Mouse (Mus musculus): Measurements from ENCODE around the gene Trpc4. TPM values are rescaled to one million over a fixed set of nuclear protein-coding genes. Genes with fewer than 3 reads are reported as not detected.
A peak's percentile ranks its signal among the peaks of the same experiment; 100 is the strongest.

Gene Trpc4
- polyA plus RNA-seq, 1 experiment from 2014 or later = 2.4 TPM

GRCm38 (mm10) chr3:54289731-54290130, 133.9 kb downstream of the Trpc4 start:
- H3K27me3 ChIP-seq = no peaks in the 10 kb centered on the region
- 62% methylated on average over 3 of the region's 3 CpGs for whole genome bisulfite sequencing

GRCm38 (mm10) chr3:54310604-54311003, 154.8 kb downstream of the Trpc4 start:
- H3K36me3 ChIP-seq = no peaks in the 10 kb centered on the region
- no peaks in the 10 kb centered on the region for H3K27me3 ChIP-seq
- WGBS = 43% methylated on average over 5 of the region's 5 CpGs
- no peaks in the 10 kb centered on the region for H3K4me1 ChIP-seq
- no peak overlapping the region for H3K4me3 ChIP-seq
- H3K4me2 ChIP-seq (replicated peaks) = no peak overlapping the region
- no peak overlapping the region for H3K27ac ChIP-seq (replicated peaks)
- ATAC-seq (ENCODE audit: low FRiP score, low read depth) = no peak
- no peaks in the 10 kb centered on the region for H3K9me3 ChIP-seq
- H3K9ac ChIP-seq (replicated peaks) = no peak overlapping the region

More at GRCm38 (mm10) chr3:54289731-54290130, 133.9 kb downstream of the Trpc4 start:
- ATAC-seq (ENCODE audit: low FRiP score, low read depth) = no peak
- H3K9ac ChIP-seq (replicated peaks) = no peak overlapping the region
- H3K4me1 ChIP-seq = no peaks in the 10 kb centered on the region
- H3K36me3 ChIP-seq = no peaks in the 10 kb centered on the region
- no peak overlapping the region for H3K4me3 ChIP-seq
- H3K27ac ChIP-seq (replicated peaks) = no peak overlapping the region
- no peaks in the 10 kb centered on the region for H3K9me3 ChIP-seq
- no peak overlapping the region for H3K4me2 ChIP-seq (replicated peaks)

DNA sequence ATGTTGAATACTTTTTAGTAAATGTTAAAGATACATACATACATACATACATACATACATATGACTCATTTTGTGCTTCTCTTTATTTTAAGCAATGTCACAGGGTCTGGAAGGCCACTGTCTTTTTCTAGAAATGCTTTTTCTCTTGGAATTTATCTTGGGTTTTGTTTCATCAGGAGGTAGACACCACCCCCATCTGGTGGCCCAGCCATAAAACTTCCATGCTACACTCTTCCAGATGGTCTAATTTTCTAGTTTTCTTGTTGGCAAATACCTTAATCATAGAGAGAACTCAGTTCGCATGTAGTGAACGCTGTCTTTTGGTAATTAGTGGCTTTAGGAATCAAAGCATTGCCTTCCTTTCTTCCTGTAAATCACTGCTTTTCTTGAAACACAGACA, 158.2 kb downstream of the Trpc4 start:
- H3K4me2 ChIP-seq (replicated peaks) = no peak overlapping the region
- H3K9ac ChIP-seq (replicated peaks) = no peak overlapping the region
- no peaks in the 10 kb centered on the region for H3K36me3 ChIP-seq
- no peaks in the 10 kb centered on the region for H3K27me3 ChIP-seq
- no peak overlapping the region for H3K27ac ChIP-seq (replicated peaks)
- ATAC-seq (ENCODE audit: low FRiP score, low read depth) = no peak
- H3K4me3 ChIP-seq = no peak overlapping the region
- H3K9me3 ChIP-seq = no peaks in the 10 kb centered on the region
- WGBS = 88% methylated on average over 2 of the region's 2 CpGs
- no peaks in the 10 kb centered on the region for H3K4me1 ChIP-seq

GRCm38 (mm10) chr3:54352891-54353652, 197.2 kb downstream of the Trpc4 start:
- H3K4me1 ChIP-seq = no peaks in the 10 kb centered on the region
- no peak overlapping the region for H3K4me3 ChIP-seq
- ATAC-seq (ENCODE audit: low FRiP score, low read depth) = 0 out of 2 replicates have a peak, but pooled peaks have one; percentile 49
- WGBS = 31% methylated on average over 9 of the region's 9 CpGs
- no peak overlapping the region for H3K27ac ChIP-seq (replicated peaks)
- H3K27me3 ChIP-seq = no peaks in the 10 kb centered on the region
- no peaks in the 10 kb centered on the region for H3K9me3 ChIP-seq
- no peak overlapping the region for H3K4me2 ChIP-seq (replicated peaks)
- H3K9ac ChIP-seq (replicated peaks) = no peak overlapping the region
- no peaks in the 10 kb centered on the region for H3K36me3 ChIP-seq

DNA sequence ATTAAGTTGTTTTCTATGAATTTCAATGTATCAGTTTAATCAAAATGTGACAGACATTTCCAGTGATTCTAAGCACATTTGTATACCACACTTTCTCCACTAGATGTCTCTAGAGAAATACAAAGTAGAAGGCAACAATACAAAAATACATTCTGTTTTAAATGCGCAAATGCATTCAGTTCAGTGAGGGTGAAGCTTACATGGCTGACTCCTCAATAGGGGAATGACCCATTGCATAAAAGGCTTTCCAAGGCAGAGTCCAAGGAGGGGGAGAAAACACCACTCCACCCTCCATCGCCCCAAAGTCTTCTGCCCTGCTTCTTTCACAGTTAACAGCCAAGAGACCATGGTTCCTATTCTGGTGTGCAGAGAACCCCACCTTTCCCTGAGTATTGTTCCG, 201.7 kb downstream of the Trpc4 start:
- Histone ChIP-seq H3K4me1 (no peaks in the 10 kb centered on the region), H3K4me2 (replicated peaks) (no peak overlapping the region), H3K36me3 (no peaks in the 10 kb centered on the region), H3K9ac (replicated peaks) (no peak overlapping the region), H3K4me3 (no peak overlapping the region), H3K9me3 (no peaks in the 10 kb centered on the region), H3K27me3 (no peaks in the 10 kb centered on the region), H3K27ac (replicated peaks) (no peak overlapping the region)
- 65% methylated on average over 3 of the region's 3 CpGs for WGBS
- no peak for ATAC-seq (ENCODE audit: low FRiP score, low read depth)

DNA sequence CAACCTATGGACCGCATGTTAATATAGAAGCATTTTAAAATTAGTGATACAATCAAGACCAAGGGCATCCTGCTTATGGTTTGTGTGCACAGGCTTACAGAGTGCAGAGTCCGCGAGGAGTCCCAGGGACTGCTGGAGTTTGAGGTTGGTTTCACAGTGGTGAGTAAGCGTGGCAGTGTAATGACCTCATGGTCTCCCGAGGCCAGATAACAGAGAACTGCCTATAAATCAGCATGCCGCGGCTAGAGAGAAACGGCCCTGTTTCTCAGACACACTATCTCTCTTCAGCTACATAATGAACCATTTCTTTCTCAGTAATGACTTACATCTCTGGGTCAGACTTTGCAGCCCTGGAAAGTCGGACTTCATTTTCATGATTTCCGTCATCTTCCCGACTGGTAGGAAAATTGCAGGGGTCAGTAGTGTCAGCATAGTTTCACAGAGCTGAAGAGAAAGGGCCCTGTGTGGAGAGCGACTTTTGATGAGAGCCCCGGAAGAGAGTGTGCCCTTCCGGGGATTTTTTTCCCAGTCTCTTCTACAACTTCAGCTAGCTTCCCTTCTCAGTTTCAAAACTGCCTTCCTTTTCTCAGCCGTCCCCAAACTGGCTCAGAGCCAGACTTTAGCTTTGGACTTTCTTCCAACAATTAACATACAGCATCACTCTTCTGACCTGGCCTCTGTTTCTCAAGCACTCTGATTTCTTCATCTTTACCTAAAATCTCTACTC, 202.8 kb downstream of the Trpc4 start:
- 71% methylated on average over 15 of the region's 15 CpGs for WGBS
- Histone ChIP-seq H3K4me1 (no peaks in the 10 kb centered on the region), H3K4me2 (replicated peaks) (no peak overlapping the region), H3K9me3 (no peaks in the 10 kb centered on the region), H3K4me3 (no peak overlapping the region), H3K27me3 (no peaks in the 10 kb centered on the region), H3K9ac (replicated peaks) (no peak overlapping the region), H3K36me3 (no peaks in the 10 kb centered on the region), H3K27ac (replicated peaks) (no peak overlapping the region)
- peak; percentile 54; the same call in 1 of the 2 replicates for ATAC-seq (ENCODE audit: low FRiP score, low read depth)

DNA sequence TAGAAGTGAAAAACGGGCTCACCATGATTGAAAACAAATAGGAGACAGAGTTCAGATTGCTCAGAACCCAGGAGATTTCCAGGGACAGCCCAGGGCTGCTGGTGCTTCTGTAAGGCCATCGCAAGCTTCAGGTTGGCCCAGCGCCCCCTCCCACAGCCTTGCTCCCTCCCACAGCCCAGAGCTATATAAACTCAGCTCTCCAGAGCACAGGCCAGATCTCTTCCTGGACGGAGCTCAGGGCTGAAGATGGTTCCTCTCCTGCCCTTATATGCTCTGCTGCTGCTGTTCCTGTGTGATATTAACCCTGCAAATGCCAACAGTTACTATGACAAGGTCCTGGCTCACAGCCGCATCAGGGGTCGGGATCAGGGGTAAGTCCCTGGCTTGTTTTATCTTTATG, 205.1 kb downstream of the Trpc4 start, which contains the start of gene Postn:
Gene Postn (plus strand): TSS at position 213 of the 400 bp plus-strand sequence.
- WGBS = 53% methylated on average over 6 of the region's 6 CpGs
- ATAC-seq (ENCODE audit: low FRiP score, low read depth) = no peak
- no peak within 1 kb of the TSS for H3K4me2 ChIP-seq (replicated peaks)

GRCm38 (mm10) chr3:54361656-54362055, 205.8 kb downstream of the Trpc4 start:
- H3K9me3 ChIP-seq = no peaks in the 10 kb centered on the region
- H3K27ac ChIP-seq (replicated peaks) = no peak overlapping the region
- H3K9ac ChIP-seq (replicated peaks) = no peak overlapping the region
- ATAC-seq (ENCODE audit: low FRiP score, low read depth) = no peak
- H3K27me3 ChIP-seq = no peaks in the 10 kb centered on the region
- no peak overlapping the region for H3K4me3 ChIP-seq
- H3K4me1 ChIP-seq = no peaks in the 10 kb centered on the region
- H3K36me3 ChIP-seq = no peaks in the 10 kb centered on the region
- H3K4me2 ChIP-seq (replicated peaks) = no peak overlapping the region

More for the DNA sequence above, 205.1 kb downstream of the Trpc4 start, which contains the start of gene Postn:
- Histone ChIP-seq H3K9ac (replicated peaks) (no peak within 1 kb of the TSS), H3K27ac (replicated peaks) (no peak within 1 kb of the TSS), H3K27me3 (no peaks in the 10 kb centered on the region), H3K9me3 (no peaks in the 10 kb centered on the region), H3K4me3 (no peak within 1 kb of the TSS), H3K4me1 (no peaks in the 10 kb centered on the region), H3K36me3 (no peaks in the 10 kb centered on the region)

Other genes with a start within 250 kb of the Trpc4 start
- gene Postn, start 205.1 kb downstream of the Trpc4 start, polyA plus RNA-seq (2016; fragmentation: Nextera tagmentation; extraction: Ambion mirVana) = 16.4 and 34.9 TPM in 2 replicates

All from midbrain, embryonic 12.5 days (tissue).